Mouse (Mus musculus): Measurements from ENCODE around the gene Immp2l.

Immp2l gene

GRCm38 (mm10) chr12:41185509-41185908, 161.6 kb downstream of the Immp2l start:
- DNase-seq, result no peak

- no peak for DNase-seq
Measured at GRCm38 (mm10) chr12:41192829-41193228, 168.9 kb downstream of the Immp2l start.

GRCm38 (mm10) chr12:41196374-41196773, 172.5 kb downstream of the Immp2l start:
- no peak for DNase-seq

- DNase-seq, result no peak
Measured at GRCm38 (mm10) chr12:41215186-41215585, 191.3 kb downstream of the Immp2l start.

- peak in 1 of 2 experiments; percentile 9 for DNase-seq
Measured at GRCm38 (mm10) chr12:41221893-41222292, 198.0 kb downstream of the Immp2l start.

- DNase-seq, result no peak
Measured at GRCm38 (mm10) chr12:41223686-41224085, 199.8 kb downstream of the Immp2l start.

GRCm38 (mm10) chr12:41224538-41224937, 200.6 kb downstream of the Immp2l start:
- no peak for DNase-seq

- no peak for DNase-seq
Measured at GRCm38 (mm10) chr12:41231966-41232365, 208.1 kb downstream of the Immp2l start.

- no peak for DNase-seq
Measured at GRCm38 (mm10) chr12:41237880-41238279, 214.0 kb downstream of the Immp2l start.

GRCm38 (mm10) chr12:41241221-41241620, 217.3 kb downstream of the Immp2l start:
- DNase-seq, result no peak

- DNase-seq, result no peak
Measured at GRCm38 (mm10) chr12:41248254-41248653, 224.4 kb downstream of the Immp2l start.

GRCm38 (mm10) chr12:41250123-41250522, 226.2 kb downstream of the Immp2l start:
- no peak for DNase-seq

GRCm38 (mm10) chr12:41257905-41258304, 234.0 kb downstream of the Immp2l start:
- DNase-seq, result no peak

GRCm38 (mm10) chr12:41259608-41260007, 235.7 kb downstream of the Immp2l start:
- DNase-seq, result no peak

GRCm38 (mm10) chr12:41274136-41274535, 250.2 kb downstream of the Immp2l start:
- DNase-seq, result no peak

- no peak for DNase-seq
Measured at GRCm38 (mm10) chr12:41275361-41275760, 251.5 kb downstream of the Immp2l start.

- no peak for DNase-seq
Measured at GRCm38 (mm10) chr12:41277896-41278295, 254.0 kb downstream of the Immp2l start.

GRCm38 (mm10) chr12:41289047-41289446, 265.2 kb downstream of the Immp2l start:
- DNase-seq, result no peak

GRCm38 (mm10) chr12:41307015-41307414, 283.1 kb downstream of the Immp2l start:
- no peak for DNase-seq

- DNase-seq, result no peak
Measured at GRCm38 (mm10) chr12:41308726-41309680, 285.1 kb downstream of the Immp2l start.

GRCm38 (mm10) chr12:41313391-41313790, 289.5 kb downstream of the Immp2l start:
- no peak for DNase-seq

GRCm38 (mm10) chr12:41314811-41315461, 291.0 kb downstream of the Immp2l start:
- no peak for DNase-seq

- DNase-seq, result no peak
Measured at GRCm38 (mm10) chr12:41315871-41316270, 292.0 kb downstream of the Immp2l start.

- no peak for DNase-seq
Measured at GRCm38 (mm10) chr12:41316426-41316825, 292.5 kb downstream of the Immp2l start.

Data from kidney, postnatal 36 days (tissue).